Mouse (Mus musculus): ENCODE data around the gene Olfr520. TPM values are rescaled to one million over a fixed set of nuclear protein-coding genes. Genes with fewer than 3 reads are reported as not detected.
"Not testable (repeated sequence)": the region's sequence is repeated elsewhere in the genome, so short reads cannot be mapped to it uniquely, and the experiment has no call there.

Olfr520 gene
- polyA plus RNA-seq, 1 experiment from 2014 or later = not detected

DNA sequence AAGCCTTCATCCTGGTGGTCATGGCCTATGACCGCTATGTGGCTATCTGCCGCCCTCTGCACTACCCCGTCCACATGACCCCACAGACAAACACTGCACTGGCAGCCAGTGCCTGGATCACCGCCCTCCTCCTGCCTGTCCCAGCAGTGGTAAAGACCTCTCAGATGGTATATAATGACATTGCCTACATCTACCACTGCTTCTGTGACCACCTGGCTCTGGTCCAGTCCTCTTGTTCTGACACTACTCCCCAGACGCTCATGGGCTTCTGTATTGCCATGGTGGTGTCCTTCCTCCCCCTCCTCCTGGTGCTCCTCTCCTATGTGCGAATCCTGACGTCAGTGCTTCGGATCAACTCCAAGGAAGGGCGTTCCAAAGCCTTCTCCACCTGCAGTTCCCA lies 5.4 kb downstream of the Olfr520 start:
- H3K9me3 ChIP-seq (ENCODE audit: control insufficient read depth, low read length); H3K4me1 ChIP-seq (replicated peaks; ENCODE audit: control insufficient read depth, insufficient read depth, low read length); H3K36me3 ChIP-seq (ENCODE audit: control insufficient read depth, insufficient read depth, low read length); ATAC-seq (replicated peaks; ENCODE audit: low FRiP score); H3K27me3 ChIP-seq (replicated peaks; ENCODE audit: control insufficient read depth, insufficient read depth, low read length); DNase-seq (ENCODE audit: low spot score); H3K4me2 ChIP-seq; H3K27ac ChIP-seq (ENCODE audit: low read depth, low read length); H3K9ac ChIP-seq (ENCODE audit: low read depth, low read length); H3K4me3 ChIP-seq (ENCODE audit: low read depth, low read length): not testable (repeated sequence)
- 88% methylated on average over 9 of the region's 9 CpGs for WGBS

DNA sequence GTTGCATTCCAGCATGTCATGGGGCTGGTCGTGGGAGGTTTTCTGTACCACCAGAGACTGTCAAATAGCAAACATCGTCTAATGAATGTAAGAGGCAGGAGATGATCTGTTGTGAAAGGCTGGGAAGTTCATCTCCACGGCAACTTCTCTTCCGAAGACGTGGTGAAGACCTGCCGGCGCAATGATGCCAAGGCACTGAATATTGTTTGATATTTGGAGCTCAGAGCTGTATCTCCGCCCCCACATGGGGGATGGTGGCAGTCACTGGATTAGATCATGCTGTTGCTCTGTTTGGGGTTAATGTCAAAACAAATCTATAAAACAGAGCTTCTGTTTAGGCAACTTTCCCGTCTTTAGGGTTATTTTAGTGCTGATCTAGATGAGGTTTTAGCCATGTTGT lies 9.2 kb downstream of the Olfr520 start:
- ATAC-seq (replicated peaks; ENCODE audit: low FRiP score) = no peak
- H3K36me3 ChIP-seq (ENCODE audit: control insufficient read depth, insufficient read depth, low read length) = no peaks in the 10 kb centered on the region
- no peak for DNase-seq (ENCODE audit: low spot score)

DNA sequence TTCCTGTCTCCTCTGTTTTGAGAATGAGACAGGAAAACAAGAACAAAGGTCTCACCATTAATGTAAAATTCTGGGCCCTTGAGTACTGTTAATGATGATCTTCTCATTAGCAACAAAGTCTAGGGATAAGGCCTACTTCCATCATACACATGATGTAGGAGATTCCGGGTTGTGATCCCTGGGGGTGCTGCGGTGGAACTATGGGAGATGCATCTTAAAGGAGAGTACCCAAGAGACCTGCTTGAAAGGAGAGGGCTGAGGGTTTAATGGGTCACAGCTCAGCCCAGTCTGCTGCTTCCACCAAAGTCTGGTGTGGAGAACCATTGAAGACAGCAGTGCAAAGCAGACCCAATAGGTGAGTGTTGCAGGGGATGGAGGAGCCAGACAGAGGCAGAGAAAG lies 33.1 kb downstream of the Olfr520 start, which contains the start of gene Olfr521:
TSS of gene Olfr521 (plus strand) at position 301 of the 400 bp plus-strand sequence.
- DNase-seq (ENCODE audit: low spot score) = no peak
- H3K27me3 ChIP-seq (replicated peaks; ENCODE audit: control insufficient read depth, insufficient read depth, low read length) = no peaks in the 10 kb centered on the region
- H3K4me1 ChIP-seq (replicated peaks; ENCODE audit: control insufficient read depth, insufficient read depth, low read length) = no peaks in the 10 kb centered on the region
- no peak within 1 kb of the TSS for H3K27ac ChIP-seq (ENCODE audit: low read depth, low read length)
- WGBS = 86% methylated on average over 2 of the region's 2 CpGs
- H3K9ac ChIP-seq (ENCODE audit: low read depth, low read length) = no peak within 1 kb of the TSS
- ATAC-seq (replicated peaks; ENCODE audit: low FRiP score) = no peak
- H3K9me3 ChIP-seq (ENCODE audit: control insufficient read depth, low read length) = peaks cover 7% of the 10 kb centered on the region
- H3K36me3 ChIP-seq (ENCODE audit: control insufficient read depth, insufficient read depth, low read length) = no peaks in the 10 kb centered on the region
- H3K4me3 ChIP-seq (ENCODE audit: low read depth, low read length) = no peak within 1 kb of the TSS
- H3K4me2 ChIP-seq = no peak within 1 kb of the TSS

More for the DNA sequence above, 9.2 kb downstream of the Olfr520 start:
- no peak overlapping the region for H3K27ac ChIP-seq (ENCODE audit: low read depth, low read length)
- WGBS = 67% methylated on average over 9 of the region's 9 CpGs
- no peaks in the 10 kb centered on the region for H3K9me3 ChIP-seq (ENCODE audit: control insufficient read depth, low read length)
- no peak overlapping the region for H3K4me2 ChIP-seq
- H3K9ac ChIP-seq (ENCODE audit: low read depth, low read length) = no peak overlapping the region
- H3K27me3 ChIP-seq (replicated peaks; ENCODE audit: control insufficient read depth, insufficient read depth, low read length) = no peaks in the 10 kb centered on the region
- no peak overlapping the region for H3K4me3 ChIP-seq (ENCODE audit: low read depth, low read length)
- H3K4me1 ChIP-seq (replicated peaks; ENCODE audit: control insufficient read depth, insufficient read depth, low read length) = no peaks in the 10 kb centered on the region

DNA sequence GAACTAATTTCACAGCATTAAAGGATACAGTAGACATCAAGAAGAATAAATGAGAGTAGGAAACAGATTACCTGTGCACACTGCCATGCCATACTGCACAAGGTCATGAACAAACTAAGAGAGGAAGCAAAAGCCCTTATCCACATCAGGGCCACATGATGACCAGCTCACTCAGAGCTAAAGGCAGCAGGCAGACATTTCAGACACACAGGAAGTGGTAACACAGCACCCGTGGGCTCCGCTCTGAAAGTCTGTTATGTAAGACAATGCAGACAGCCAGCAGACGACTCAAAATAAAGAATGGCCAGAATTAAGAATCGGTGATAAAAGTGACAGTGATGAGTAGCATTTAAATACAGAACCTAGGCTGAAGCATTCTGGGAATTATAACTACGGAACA lies 51.3 kb downstream of the Olfr520 start:
- WGBS = 46% methylated on average over 5 of the region's 5 CpGs
- no peak for DNase-seq (ENCODE audit: low spot score)
- no peaks in the 10 kb centered on the region for H3K4me1 ChIP-seq (replicated peaks; ENCODE audit: control insufficient read depth, insufficient read depth, low read length)

DNA sequence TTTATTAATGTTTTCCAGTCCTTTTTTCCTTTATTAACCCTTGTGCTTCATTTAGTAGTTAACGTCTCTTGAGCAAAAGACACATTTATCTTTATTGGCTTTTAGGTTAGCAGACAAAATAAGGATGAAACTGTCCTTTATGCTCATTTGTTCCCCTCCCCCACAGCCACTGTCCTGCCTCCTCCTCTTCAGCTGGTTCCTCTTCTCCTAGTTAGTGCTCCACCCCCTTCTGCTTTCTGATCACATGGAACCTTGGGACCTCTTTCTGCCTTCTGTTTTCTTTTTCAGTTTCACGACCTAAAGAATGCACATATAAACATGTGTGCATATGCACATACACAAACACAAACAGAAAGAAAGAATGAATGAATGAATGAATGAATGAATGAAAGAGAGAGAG lies 51.8 kb downstream of the Olfr520 start:
- DNase-seq (ENCODE audit: low spot score) = no peak
- Histone ChIP-seq H3K4me2 (no peak overlapping the region), H3K9me3 (ENCODE audit: control insufficient read depth, low read length) (no peaks in the 10 kb centered on the region), H3K27me3 (replicated peaks; ENCODE audit: control insufficient read depth, insufficient read depth, low read length) (no peaks in the 10 kb centered on the region), H3K9ac (ENCODE audit: low read depth, low read length) (no peak overlapping the region), H3K36me3 (ENCODE audit: control insufficient read depth, insufficient read depth, low read length) (no peaks in the 10 kb centered on the region), H3K4me3 (ENCODE audit: low read depth, low read length) (no peak overlapping the region), H3K4me1 (replicated peaks; ENCODE audit: control insufficient read depth, insufficient read depth, low read length) (no peaks in the 10 kb centered on the region), H3K27ac (ENCODE audit: low read depth, low read length) (no peak overlapping the region)
- ATAC-seq (replicated peaks; ENCODE audit: low FRiP score) = no peak
- WGBS = 50% methylated on average over 2 of the region's 2 CpGs

More for the DNA sequence above, 51.3 kb downstream of the Olfr520 start:
- no peaks in the 10 kb centered on the region for H3K36me3 ChIP-seq (ENCODE audit: control insufficient read depth, insufficient read depth, low read length)
- ATAC-seq (replicated peaks; ENCODE audit: low FRiP score) = no peak
- no peak overlapping the region for H3K4me3 ChIP-seq (ENCODE audit: low read depth, low read length)
- no peak overlapping the region for H3K9ac ChIP-seq (ENCODE audit: low read depth, low read length)
- no peak overlapping the region for H3K4me2 ChIP-seq
- H3K27me3 ChIP-seq (replicated peaks; ENCODE audit: control insufficient read depth, insufficient read depth, low read length) = no peaks in the 10 kb centered on the region
- H3K27ac ChIP-seq (ENCODE audit: low read depth, low read length) = no peak overlapping the region
- H3K9me3 ChIP-seq (ENCODE audit: control insufficient read depth, low read length) = no peaks in the 10 kb centered on the region

DNA sequence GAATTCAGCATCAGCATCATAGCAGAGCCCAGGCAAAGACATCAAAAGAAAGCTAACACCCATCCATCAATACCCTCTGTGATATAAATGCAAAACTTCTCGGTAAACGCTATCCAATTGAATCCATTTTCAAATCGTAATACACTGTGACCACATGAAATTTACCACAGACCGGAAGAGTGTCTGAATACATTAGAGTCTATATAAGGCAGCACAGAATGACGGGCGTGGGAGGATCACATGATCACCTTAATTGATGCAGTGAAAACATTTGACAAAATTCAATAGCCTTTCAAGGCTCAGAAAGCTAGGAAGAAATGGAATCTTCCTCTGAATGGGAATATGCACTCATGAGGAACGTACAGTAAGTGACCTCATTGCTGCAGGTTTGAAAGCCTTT lies 53.3 kb downstream of the Olfr520 start:
- no peak overlapping the region for H3K9ac ChIP-seq (ENCODE audit: low read depth, low read length)
- no peaks in the 10 kb centered on the region for H3K4me1 ChIP-seq (replicated peaks; ENCODE audit: control insufficient read depth, insufficient read depth, low read length)
- no peaks in the 10 kb centered on the region for H3K27me3 ChIP-seq (replicated peaks; ENCODE audit: control insufficient read depth, insufficient read depth, low read length)
- 85% methylated on average over 7 of the region's 7 CpGs for WGBS
- H3K4me2 ChIP-seq = no peak overlapping the region
- no peak overlapping the region for H3K27ac ChIP-seq (ENCODE audit: low read depth, low read length)
- H3K4me3 ChIP-seq (ENCODE audit: low read depth, low read length) = no peak overlapping the region
- ATAC-seq (replicated peaks; ENCODE audit: low FRiP score) (no peak), DNase-seq (ENCODE audit: low spot score) (no peak)
- no peaks in the 10 kb centered on the region for H3K36me3 ChIP-seq (ENCODE audit: control insufficient read depth, insufficient read depth, low read length)
- no peaks in the 10 kb centered on the region for H3K9me3 ChIP-seq (ENCODE audit: control insufficient read depth, low read length)

DNA sequence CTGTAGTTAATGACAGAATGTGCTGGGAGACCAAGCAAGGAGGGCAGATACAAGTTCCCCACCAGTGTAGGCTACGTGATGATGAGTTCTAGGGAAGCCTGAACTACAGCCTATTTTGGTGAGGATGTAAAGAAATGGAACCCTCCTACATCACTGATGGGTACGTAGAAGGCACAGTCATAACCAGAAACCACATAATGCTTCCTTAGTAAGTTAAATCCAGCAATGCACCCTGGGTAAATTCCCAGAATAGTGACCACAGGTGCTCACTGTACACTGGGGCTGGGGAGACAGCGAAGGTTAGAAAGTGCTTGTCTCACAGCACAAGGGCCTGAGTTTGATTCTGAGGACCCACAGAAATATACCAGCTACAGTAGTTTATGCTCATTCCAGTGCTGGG lies 55.5 kb downstream of the Olfr520 start:
- DNase-seq (ENCODE audit: low spot score) (no peak), ATAC-seq (replicated peaks; ENCODE audit: low FRiP score) (no peak)
- no peaks in the 10 kb centered on the region for H3K4me1 ChIP-seq (replicated peaks; ENCODE audit: control insufficient read depth, insufficient read depth, low read length)
- no peak overlapping the region for H3K27ac ChIP-seq (ENCODE audit: low read depth, low read length)
- 68% methylated on average over 3 of the region's 3 CpGs for WGBS
- no peak overlapping the region for H3K4me3 ChIP-seq (ENCODE audit: low read depth, low read length)
- H3K36me3 ChIP-seq (ENCODE audit: control insufficient read depth, insufficient read depth, low read length) = no peaks in the 10 kb centered on the region
- H3K9ac ChIP-seq (ENCODE audit: low read depth, low read length) = no peak overlapping the region
- no peaks in the 10 kb centered on the region for H3K9me3 ChIP-seq (ENCODE audit: control insufficient read depth, low read length)
- no peak overlapping the region for H3K4me2 ChIP-seq
- H3K27me3 ChIP-seq (replicated peaks; ENCODE audit: control insufficient read depth, insufficient read depth, low read length) = no peaks in the 10 kb centered on the region

Other genes starting within 250 kb of the Olfr520 start
- 934 and 944 TPM in 2 replicates for gene Rps3, start 246.5 kb upstream of the Olfr520 start, polyA plus RNA-seq (2014; fragmentation: Nextera tagmentation; extraction: Ambion mirVana)
- gene Arrb1, start 194.8 kb upstream of the Olfr520 start, polyA plus RNA-seq (2014; fragmentation: Nextera tagmentation; extraction: Ambion mirVana) = 27.9 and 28.9 TPM in 2 replicates
- gene Tpbgl, start 103.2 kb upstream of the Olfr520 start, polyA plus RNA-seq (2014; fragmentation: Nextera tagmentation; extraction: Ambion mirVana) = 0.53 and 0.78 TPM in 2 replicates
- 0.34 and 0.97 TPM in 2 replicates for gene Slco2b1, start 18.9 kb upstream of the Olfr520 start, polyA plus RNA-seq (2014; fragmentation: Nextera tagmentation; extraction: Ambion mirVana)
- gene Olfr521, start 33.2 kb downstream of the Olfr520 start, polyA plus RNA-seq (2014; fragmentation: Nextera tagmentation; extraction: Ambion mirVana) = not detected in 2 replicates
- 5.4 and 5.9 TPM in 2 replicates for gene Neu3, start 98.1 kb downstream of the Olfr520 start, polyA plus RNA-seq (2014; fragmentation: Nextera tagmentation; extraction: Ambion mirVana)
- gene Xrra1, start 128.8 kb downstream of the Olfr520 start, polyA plus RNA-seq (2014; fragmentation: Nextera tagmentation; extraction: Ambion mirVana) = 0.10 and 0.17 TPM in 2 replicates
- gene Spcs2, start 133.2 kb downstream of the Olfr520 start, polyA plus RNA-seq (2014; fragmentation: Nextera tagmentation; extraction: Ambion mirVana) = 301 and 312 TPM in 2 replicates